ENCODE assay signal across 13 mouse cellular contexts in the genomic region with DNA sequence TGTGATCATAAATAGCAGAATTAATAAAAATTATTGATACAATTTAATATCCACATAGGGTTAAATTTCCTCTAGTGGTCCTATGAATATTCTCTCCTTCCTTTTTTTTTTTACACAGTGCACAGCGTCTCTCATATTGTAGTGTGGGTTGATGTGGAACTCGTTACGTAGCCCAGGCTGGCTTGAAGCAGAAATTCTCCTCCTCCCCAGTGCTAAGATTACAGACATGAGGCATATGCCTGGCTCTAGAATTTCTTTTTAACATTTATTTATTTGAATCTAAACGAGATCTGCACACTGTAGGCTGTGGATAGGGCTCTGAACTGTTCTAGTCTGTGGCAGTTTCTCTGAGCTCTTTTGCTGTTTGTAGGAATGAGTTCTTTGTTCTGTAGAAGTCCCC. TPM values are rescaled to one million over a fixed set of nuclear protein-coding genes. Genes with fewer than 3 reads are reported as not detected.
"Had no signal": no experiment of that assay in that cellular context is flagged by ENCODE, and none has a peak within 500 bp of the region (broad histone marks: within the 10 kb centered on the region; RNA-seq: fewer than 3 reads in every experiment).

No protein-coding gene starts in this region.

- ATAC-seq: liver, postnatal 0 days; lung, postnatal 0 days; midbrain, embryonic 13.5 days; midbrain, embryonic 15.5 days had no signal

- DNase-seq: liver, postnatal 0 days; lung, adult 2 months; lung, postnatal 14 days; lung, postnatal 36 days; thymus, adult 18-20 months; thymus, postnatal 14 days; thymus, postnatal 36 days had no signal

RNA-seq across cellular contexts. Expression of a gene that starts 7.0 kb away (rescaled TPM):
- total RNA-seq: neutrophil, adult 5-6 weeks had no signal

RNA-seq across cellular contexts. Expression of a gene that starts 22.6 kb away (rescaled TPM):
- total RNA-seq: megakaryocyte progenitor cell, adult 5-6 weeks; monocyte, adult 5-6 weeks; neutrophil, adult 5-6 weeks had no signal
